Mouse (Mus musculus): Measurements from ENCODE around the gene Cenpt. TPM values are rescaled to one million over a fixed set of nuclear protein-coding genes. Genes with fewer than 3 reads are reported as not detected.
A peak's percentile ranks its signal among the peaks of the same experiment; 100 is the strongest.
"Not testable (repeated sequence)": the region's sequence is repeated elsewhere in the genome, so short reads cannot be mapped to it uniquely, and the experiment has no call there.

The Cenpt gene
- polyA plus RNA-seq, 1 experiment from 2014 or later, result 63.8 TPM

DNA sequence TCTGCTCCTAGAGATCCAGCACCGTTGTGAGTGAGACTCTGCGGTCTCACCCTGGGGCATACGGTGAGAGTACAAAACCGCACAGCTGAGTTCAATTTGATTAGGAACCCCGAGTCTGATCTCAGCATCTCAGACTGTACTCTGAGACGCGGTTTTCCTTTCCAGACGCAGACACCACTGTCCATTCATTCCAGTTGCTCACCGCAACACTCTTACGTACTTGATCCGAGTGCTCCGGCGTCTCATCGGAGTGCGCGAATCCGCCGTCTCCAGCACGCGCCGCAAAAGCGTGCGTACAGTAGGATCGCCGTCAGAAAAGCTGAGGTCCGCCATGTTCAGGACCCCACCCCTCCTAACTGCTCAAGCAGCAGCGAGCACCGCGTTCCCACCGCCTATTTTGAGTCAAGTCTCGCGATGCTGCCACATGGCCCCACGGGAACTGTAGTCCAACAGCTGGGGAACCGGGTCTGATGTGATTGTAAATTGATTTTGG lies 1.4 kb downstream of the Cenpt start:
- H3K36me3 ChIP-seq, result peaks cover 30% of the 10 kb centered on the region
- peak overlapping the region; percentile 62 for H3K4me3 ChIP-seq
- under 1% methylated on average over 34 of the region's 34 CpGs for WGBS
- peak overlapping the region; percentile 72 for H3K4me2 ChIP-seq
- H3K27ac ChIP-seq (replicated peaks), result peak overlapping the region; percentile 84
- no peaks in the 10 kb centered on the region for H3K27me3 ChIP-seq
- no peaks in the 10 kb centered on the region for H3K9me3 ChIP-seq
- peak; percentile 75 for ATAC-seq (ENCODE audit: low read depth)
- H3K9ac ChIP-seq, result peak overlapping the region; percentile 79
- H3K4me1 ChIP-seq (replicated peaks), result peaks cover 25% of the 10 kb centered on the region

DNA sequence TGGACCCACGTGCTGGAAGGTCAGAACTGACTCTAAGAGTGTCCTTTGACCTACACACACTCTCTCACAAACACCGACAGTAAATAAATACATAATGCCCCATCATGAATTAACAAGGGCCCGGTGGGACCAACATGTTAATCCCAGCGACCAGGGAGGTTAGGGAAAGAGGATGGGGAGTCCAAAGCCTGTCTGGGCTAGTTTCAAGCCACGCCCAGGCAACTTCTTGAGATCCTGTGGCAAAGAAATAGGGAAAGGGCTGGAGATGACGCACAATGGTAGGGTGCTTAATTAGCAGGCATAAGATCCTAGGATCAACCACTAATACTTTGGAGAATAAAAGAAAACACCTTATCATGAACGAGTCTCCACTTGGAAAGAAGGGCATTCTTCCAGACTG lies 2.5 kb downstream of the Cenpt start:
- no peak for ATAC-seq (ENCODE audit: low read depth)
- H3K4me1 ChIP-seq (replicated peaks), result peaks cover 15% of the 10 kb centered on the region
- WGBS, result 83% methylated on average over 7 of the region's 7 CpGs

DNA sequence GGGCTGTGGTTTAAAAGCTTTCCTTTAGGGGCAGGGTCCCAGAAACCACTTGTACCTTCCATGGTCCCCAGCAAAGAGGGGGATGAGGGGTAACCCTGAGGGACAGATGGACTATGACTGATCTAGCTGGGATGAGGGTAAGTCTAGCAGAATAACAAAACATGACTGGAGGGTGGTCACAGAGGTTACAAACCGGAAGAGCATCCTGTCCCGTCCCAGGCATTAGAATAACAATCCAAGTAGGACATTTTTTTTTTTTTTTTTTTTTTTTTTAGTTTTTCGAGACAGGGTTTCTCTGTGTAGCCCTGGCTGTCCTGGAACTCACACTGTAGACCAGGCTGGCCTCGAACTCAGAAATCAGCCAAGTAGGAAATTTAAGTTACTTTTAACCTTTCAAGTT lies 3.1 kb downstream of the Cenpt start:
- Histone ChIP-seq H3K4me1 (replicated peaks) (peaks cover 12% of the 10 kb centered on the region), H3K4me3 (no peak overlapping the region), H3K27me3 (no peaks in the 10 kb centered on the region), H3K9me3 (no peaks in the 10 kb centered on the region), H3K36me3 (peaks cover 46% of the 10 kb centered on the region), H3K27ac (replicated peaks) (no peak overlapping the region), H3K9ac (peak overlapping the region; percentile 0; the same call in 1 of the 2 replicates), H3K4me2 (peak overlapping the region; percentile 41; the same call in 1 of the 2 replicates)
- ATAC-seq (ENCODE audit: low read depth), result no peak
- WGBS, result 75% methylated on average over 4 of the region's 4 CpGs

More for the DNA sequence above, 2.5 kb downstream of the Cenpt start:
- Histone ChIP-seq H3K4me3 (peak overlapping the region; percentile 12; the same call in 1 of the 2 replicates), H3K36me3 (peaks cover 41% of the 10 kb centered on the region), H3K9ac (peak overlapping the region; percentile 0), H3K4me2 (peak overlapping the region; percentile 41), H3K27ac (replicated peaks) (no peak overlapping the region), H3K9me3 (no peaks in the 10 kb centered on the region), H3K27me3 (no peaks in the 10 kb centered on the region)

DNA sequence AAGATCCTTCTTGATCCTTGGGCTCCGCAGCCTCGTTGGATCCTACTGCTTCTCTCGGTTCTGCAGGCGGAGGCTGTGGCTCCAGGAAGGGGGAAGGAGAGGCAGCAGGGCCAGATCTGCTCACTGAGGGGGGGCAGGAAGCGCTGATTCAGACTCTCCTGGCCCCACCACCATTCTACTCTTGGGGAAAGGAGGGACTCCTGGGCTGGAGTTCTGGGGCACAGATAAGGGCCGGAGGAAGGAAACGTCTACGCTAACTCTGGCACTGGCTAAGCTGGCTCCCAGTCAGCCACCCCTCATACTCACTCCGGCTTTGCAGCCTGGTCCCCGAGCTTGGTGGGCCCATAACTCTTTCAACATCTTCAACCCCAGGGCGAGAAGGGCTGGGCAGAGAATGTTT lies 6.4 kb downstream of the Cenpt start:
- H3K36me3 ChIP-seq, result peaks cover 74% of the 10 kb centered on the region

GRCm38 (mm10) chr8:105839209-105839608 lies 13.9 kb downstream of the Cenpt start:
- no peak overlapping the region for H3K4me3 ChIP-seq
- peaks cover 28% of the 10 kb centered on the region for H3K36me3 ChIP-seq
- H3K27ac ChIP-seq (replicated peaks), result no peak overlapping the region
- 92% methylated on average over 5 of the region's 5 CpGs for WGBS
- H3K27me3 ChIP-seq, result no peaks in the 10 kb centered on the region
- H3K4me1 ChIP-seq (replicated peaks), result no peaks in the 10 kb centered on the region
- ATAC-seq (ENCODE audit: low read depth), result no peak
- H3K9me3 ChIP-seq, result no peaks in the 10 kb centered on the region
- no peak overlapping the region for H3K4me2 ChIP-seq
- no peak overlapping the region for H3K9ac ChIP-seq

More for the DNA sequence above, 6.4 kb downstream of the Cenpt start:
- Histone ChIP-seq H3K4me2 (no peak overlapping the region), H3K9me3 (no peaks in the 10 kb centered on the region), H3K27ac (replicated peaks) (no peak overlapping the region), H3K4me1 (replicated peaks) (peaks cover 8% of the 10 kb centered on the region), H3K4me3 (no peak overlapping the region), H3K27me3 (no peaks in the 10 kb centered on the region), H3K9ac (no peak overlapping the region)
- ATAC-seq (ENCODE audit: low read depth), result no peak
- 91% methylated on average over 11 of the region's 11 CpGs for WGBS

DNA sequence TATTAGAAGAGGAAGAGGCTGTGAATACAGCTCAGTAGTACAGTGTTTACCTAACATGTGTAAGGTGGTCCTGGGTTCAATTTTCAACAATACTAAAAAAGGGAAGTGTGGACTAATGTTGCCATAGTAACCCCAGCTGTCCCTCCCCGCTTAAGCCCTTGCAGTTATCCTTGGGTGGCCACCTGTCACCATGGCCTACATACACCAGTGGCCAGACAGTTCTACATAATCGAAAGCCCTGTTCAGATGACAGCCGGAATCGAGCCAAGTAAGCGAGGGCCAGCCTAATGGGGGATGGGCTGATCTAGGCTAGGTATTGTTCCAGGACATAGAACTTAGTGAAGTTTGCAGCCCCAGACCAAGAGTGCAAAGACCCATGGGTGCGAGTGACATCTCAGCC lies 16.1 kb downstream of the Cenpt start:
- 88% methylated on average over 6 of the region's 6 CpGs for WGBS
- H3K9me3 ChIP-seq, result no peaks in the 10 kb centered on the region

DNA sequence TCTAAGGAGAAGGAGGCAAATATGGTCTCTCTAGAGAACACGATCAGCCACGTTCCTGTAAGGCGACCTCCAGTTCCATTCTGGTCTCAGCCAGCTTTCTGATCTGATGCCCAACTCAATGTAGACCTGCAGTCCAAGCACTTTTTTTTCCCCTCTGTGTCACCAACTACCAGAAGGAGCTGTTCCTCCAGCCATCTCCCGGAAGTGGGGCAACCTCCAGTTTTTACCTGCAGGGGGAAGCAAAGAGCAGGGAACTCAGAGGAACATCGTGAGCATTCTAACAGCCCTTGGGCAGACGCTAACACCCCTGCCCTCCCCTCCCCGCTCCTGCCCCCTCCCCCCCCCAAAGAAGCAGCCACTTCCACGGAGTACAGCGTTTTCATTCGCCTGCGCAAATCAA lies 17.8 kb downstream of the Cenpt start:
- H3K27ac ChIP-seq (replicated peaks), result no peak overlapping the region
- H3K36me3 ChIP-seq, result no peaks in the 10 kb centered on the region
- H3K9me3 ChIP-seq, result no peaks in the 10 kb centered on the region
- 28% methylated on average over 11 of the region's 11 CpGs for WGBS
- no peak overlapping the region for H3K4me2 ChIP-seq
- H3K9ac ChIP-seq, result no peak overlapping the region
- no peak overlapping the region for H3K4me3 ChIP-seq
- H3K4me1 ChIP-seq (replicated peaks), result no peaks in the 10 kb centered on the region
- 0 out of 2 replicates have a peak, but pooled peaks cover 3% of the 10 kb centered on the region for H3K27me3 ChIP-seq
- no peak for ATAC-seq (ENCODE audit: low read depth)

More for the DNA sequence above, 16.1 kb downstream of the Cenpt start:
- Histone ChIP-seq H3K4me2 (no peak overlapping the region), H3K4me3 (no peak overlapping the region), H3K9ac (no peak overlapping the region), H3K27ac (replicated peaks) (no peak overlapping the region), H3K4me1 (replicated peaks) (no peaks in the 10 kb centered on the region), H3K36me3 (peaks cover 11% of the 10 kb centered on the region; the same call in 1 of the 2 replicates), H3K27me3 (0 out of 2 replicates have a peak, but pooled peaks cover 3% of the 10 kb centered on the region)
- ATAC-seq (ENCODE audit: low read depth), result no peak

GRCm38 (mm10) chr8:105833740-105834139 lies 19.3 kb downstream of the Cenpt start:
- H3K27me3 ChIP-seq; H3K4me2 ChIP-seq; H3K27ac ChIP-seq (replicated peaks); H3K4me1 ChIP-seq (replicated peaks); H3K4me3 ChIP-seq; H3K36me3 ChIP-seq; H3K9me3 ChIP-seq; H3K9ac ChIP-seq; ATAC-seq (ENCODE audit: low read depth): not testable (repeated sequence)
- WGBS, result 87% methylated on average over 2 of the region's 2 CpGs

DNA sequence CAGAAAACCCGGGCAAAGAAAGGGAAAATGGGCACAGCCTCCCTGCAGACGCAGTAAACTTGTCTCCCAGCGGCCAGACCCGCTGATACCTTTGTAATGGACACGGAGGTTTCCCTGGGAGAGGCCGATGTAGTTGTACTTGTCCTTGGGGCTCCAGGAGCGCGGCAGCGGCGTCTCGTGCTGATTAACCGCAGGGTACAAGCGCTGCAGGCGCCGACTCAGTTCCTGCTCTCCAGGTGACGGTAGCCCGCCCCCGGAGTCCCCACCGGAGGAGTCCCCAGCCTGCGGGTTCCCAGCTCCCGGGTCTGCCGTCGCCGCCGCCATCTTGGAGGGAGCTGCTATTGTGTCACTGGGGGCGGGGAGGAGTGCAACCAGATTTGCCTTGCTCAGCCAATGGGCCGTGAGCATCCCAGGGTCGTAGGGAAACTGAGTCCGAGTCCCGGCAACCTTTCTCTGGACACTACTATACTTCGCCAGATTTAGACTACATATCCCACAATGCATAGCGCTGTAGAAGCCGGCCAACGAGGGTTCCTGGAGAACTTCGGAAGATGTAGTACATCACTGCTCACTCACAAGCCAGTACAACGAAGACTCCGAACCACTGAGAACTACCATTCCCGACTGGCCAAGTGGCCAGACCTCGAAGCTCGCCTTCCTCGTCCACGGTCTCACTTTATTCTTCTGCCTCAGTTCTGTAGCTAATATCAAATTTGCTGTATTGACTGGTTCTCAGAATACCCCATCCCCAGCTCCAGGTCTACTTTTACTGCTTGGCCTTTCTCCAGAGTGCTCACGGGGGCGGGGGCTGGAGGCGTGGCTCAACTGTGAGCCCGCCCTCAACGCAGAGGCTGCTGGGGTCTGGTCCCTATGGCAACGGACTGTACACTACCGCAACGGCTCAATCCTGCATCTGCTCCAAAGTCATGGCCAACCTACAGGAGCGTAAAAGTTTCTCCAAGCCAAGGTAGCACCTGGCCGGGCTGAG lies 25.9 kb downstream of the Cenpt start, which contains the start of the genes Ranbp10 and Tsnaxip1:
Gene Ranbp10, minus strand, starts transcription at position 490 of the 988 bp plus-strand sequence.
Gene Tsnaxip1, plus strand, starts transcription at position 871 of the 988 bp plus-strand sequence.
- peak within 1 kb of the TSS; percentile 70 for H3K27ac ChIP-seq (replicated peaks)
- WGBS, result under 1% methylated on average over 52 of the region's 52 CpGs
- H3K9me3 ChIP-seq, result no peaks in the 10 kb centered on the region
- H3K4me3 ChIP-seq, result peak within 1 kb of the TSS; percentile 95
- H3K4me1 ChIP-seq (replicated peaks), result peaks cover 34% of the 10 kb centered on the region
- no peaks in the 10 kb centered on the region for H3K27me3 ChIP-seq
- H3K4me2 ChIP-seq, result peak within 1 kb of the TSS; percentile 99
- peak; percentile 99 for ATAC-seq (ENCODE audit: low read depth)
- peak within 1 kb of the TSS; percentile 91 for H3K9ac ChIP-seq
- H3K36me3 ChIP-seq, result peaks cover 21% of the 10 kb centered on the region

DNA sequence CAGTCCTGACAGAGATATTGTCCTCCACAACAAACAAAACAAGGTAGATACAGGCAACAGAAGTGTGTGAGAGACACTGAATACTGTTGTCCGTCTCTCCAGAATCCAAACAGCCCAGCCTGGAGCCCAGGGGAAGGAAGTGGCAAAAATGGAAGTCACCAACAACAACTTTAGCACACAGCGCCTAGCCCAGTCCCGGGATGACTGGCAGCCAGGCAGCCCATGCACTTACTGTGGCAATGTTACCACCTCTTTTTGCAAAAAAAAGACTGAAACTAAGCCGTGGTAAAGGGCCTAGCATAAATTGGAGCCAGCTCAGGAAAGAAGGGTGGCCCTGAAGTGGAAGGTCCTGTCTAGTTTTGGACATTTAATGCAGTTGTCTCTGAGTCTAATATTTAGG lies 26.7 kb downstream of the Cenpt start:
- Histone ChIP-seq H3K4me1 (replicated peaks) (peaks cover 34% of the 10 kb centered on the region), H3K27me3 (no peaks in the 10 kb centered on the region), H3K36me3 (peaks cover 28% of the 10 kb centered on the region), H3K4me3 (peak overlapping the region; percentile 95), H3K4me2 (peak overlapping the region; percentile 99), H3K9me3 (no peaks in the 10 kb centered on the region), H3K9ac (peak overlapping the region; percentile 91), H3K27ac (replicated peaks) (peak overlapping the region; percentile 70)
- WGBS, result 8% methylated on average over 4 of the region's 4 CpGs
- no peak for ATAC-seq (ENCODE audit: low read depth)

GRCm38 (mm10) chr8:105825506-105825905 lies 27.6 kb downstream of the Cenpt start:
- no peaks in the 10 kb centered on the region for H3K9me3 ChIP-seq
- peak overlapping the region; percentile 91; the same call in 1 of the 2 replicates for H3K9ac ChIP-seq
- peaks cover 34% of the 10 kb centered on the region for H3K4me1 ChIP-seq (replicated peaks)
- ATAC-seq (ENCODE audit: low read depth), result no peak
- H3K36me3 ChIP-seq, result peaks cover 37% of the 10 kb centered on the region
- WGBS, result 52% methylated on average over 4 of the region's 4 CpGs
- H3K4me3 ChIP-seq, result peak overlapping the region; percentile 95
- peak overlapping the region; percentile 99 for H3K4me2 ChIP-seq
- no peaks in the 10 kb centered on the region for H3K27me3 ChIP-seq
- H3K27ac ChIP-seq (replicated peaks), result no peak overlapping the region

- Histone ChIP-seq H3K9me3 (no peaks in the 10 kb centered on the region), H3K27ac (replicated peaks) (no peak overlapping the region), H3K9ac (no peak overlapping the region), H3K4me3 (no peak overlapping the region), H3K4me2 (no peak overlapping the region), H3K27me3 (no peaks in the 10 kb centered on the region), H3K36me3 (peaks cover 60% of the 10 kb centered on the region), H3K4me1 (replicated peaks) (peaks cover 24% of the 10 kb centered on the region)
- 96% methylated on average over 1 of the region's 1 CpGs for WGBS
- ATAC-seq (ENCODE audit: low read depth), result no peak
Measured at GRCm38 (mm10) chr8:105820925-105821324, 32.2 kb downstream of the Cenpt start.
